Mouse (Mus musculus) limb, embryonic 11.5 days (tissue): ENCODE measurements at regions not wholly inside any gene's neighbourhood (a gene's known extent, or its start where the extent isn't known, plus 50 kb on each side); places are given as distances from the start of the nearest gene placed in this dataset.

Experiments used
- ATAC-seq: fragments of 200-750 bp; cut with Nextera tagmentation; 2 replicates; pipeline ENCODE4 v1.8.0; 2017; ENCODE audit warnings: low read depth; ENCODE audit not compliant: insufficient number of reproducible peaks, low FRiP score, low TSS enrichment
- DNase-seq: peaks from one replicate; pipeline ENCODE4 v3.0.0-alpha.2; 2015; ENCODE audit warnings: low spot score
- H3K27ac ChIP-seq: fragments of 300-500 bp; sonication (generic); replicated peaks from 2 replicates; pipeline ENCODE4 v1.5.1; 2014; ENCODE audit warnings: low read depth, mild to moderate bottlenecking, low read length
- H3K27me3 ChIP-seq: fragments of 300-500 bp; sonication (generic); 2 replicates; pipeline ENCODE4 v1.6.1; 2014; ENCODE audit warnings: mild to moderate bottlenecking, low read length, mixed read lengths; ENCODE audit not compliant: control insufficient read depth, insufficient read depth
- H3K36me3 ChIP-seq: fragments of 300-500 bp; sonication (generic); 2 replicates; pipeline ENCODE4 v1.6.1; 2014; ENCODE audit warnings: mild to moderate bottlenecking, low read length, moderate library complexity, mixed read lengths; ENCODE audit not compliant: control insufficient read depth, insufficient read depth
- H3K4me1 ChIP-seq: fragments of 300-500 bp; sonication (generic); 2 replicates; pipeline ENCODE4 v1.6.1; 2014; ENCODE audit warnings: low read length, mixed read lengths; ENCODE audit not compliant: control insufficient read depth, insufficient read depth
- H3K4me2 ChIP-seq: fragments of 300-500 bp; sonication (generic); 2 replicates; pipeline ENCODE4 v1.6.1; 2014; ENCODE audit warnings: low read depth, mild to moderate bottlenecking, moderate library complexity; ENCODE audit not compliant: severe bottlenecking
- H3K4me3 ChIP-seq: fragments of 300-500 bp; sonication (generic); 2 replicates; pipeline ENCODE4 v1.5.1; 2014; ENCODE audit warnings: low read depth, low read length
- H3K9ac ChIP-seq: fragments of 300-500 bp; sonication (generic); 2 replicates; pipeline ENCODE4 v1.6.1; 2014; ENCODE audit warnings: mild to moderate bottlenecking, low read length
- H3K9me3 ChIP-seq: fragments of 300-500 bp; sonication (generic); 2 replicates; pipeline ENCODE4 v1.6.1; 2016; ENCODE audit warnings: low read length; ENCODE audit not compliant: control insufficient read depth
- WGBS: fragments of 180-500 bp; shearing (Covaris S2); extraction: QIAGEN DNeasy Blood & Tissue Kit; methylation state at CpG from one replicate; pipeline ENCODE4 v1.1.7; 2014; 5-methylcytosine and 5-hydroxymethylcytosine counted together

GRCm38 (mm10) chr17:68084446-68084845 is 80.5 kb upstream of the Arhgap28 start:
- DNase-seq (peak; percentile 3), ATAC-seq (no peak)
- no peak overlapping the region for H3K4me3 ChIP-seq
- no peak overlapping the region for H3K9ac ChIP-seq
- no peaks in the 10 kb centered on the region for H3K9me3 ChIP-seq
- WGBS, result 96% methylated on average over 2 of the region's 2 CpGs
- H3K36me3 ChIP-seq, result no peaks in the 10 kb centered on the region
- no peaks in the 10 kb centered on the region for H3K4me1 ChIP-seq
- H3K27me3 ChIP-seq, result no peaks in the 10 kb centered on the region
- H3K4me2 ChIP-seq, result no peak overlapping the region
- H3K27ac ChIP-seq, result no peak overlapping the region

GRCm38 (mm10) chr17:68087149-68087548 is 83.2 kb upstream of the Arhgap28 start:
- Histone ChIP-seq H3K4me1 (no peaks in the 10 kb centered on the region), H3K27ac (no peak overlapping the region), H3K4me2 (no peak overlapping the region), H3K9me3 (no peaks in the 10 kb centered on the region), H3K27me3 (no peaks in the 10 kb centered on the region), H3K4me3 (no peak overlapping the region), H3K36me3 (no peaks in the 10 kb centered on the region), H3K9ac (no peak overlapping the region)
- WGBS, result 70% methylated on average over 1 of the region's 1 CpGs
- DNase-seq (peak; percentile 9), ATAC-seq (no peak)

- ATAC-seq, result no peak
- H3K4me2 ChIP-seq, result no peak overlapping the region
Observed at GRCm38 (mm10) chr17:68089179-68089578, 85.3 kb upstream of the Arhgap28 start.

GRCm38 (mm10) chr17:68089830-68090229 is 85.9 kb upstream of the Arhgap28 start:
- no peak overlapping the region for H3K27ac ChIP-seq
- H3K4me2 ChIP-seq, result no peak overlapping the region
- ATAC-seq (no peak), DNase-seq (peak; percentile 2)
- no peak overlapping the region for H3K9ac ChIP-seq
- no peak overlapping the region for H3K4me3 ChIP-seq
- H3K9me3 ChIP-seq, result no peaks in the 10 kb centered on the region
- H3K4me1 ChIP-seq, result no peaks in the 10 kb centered on the region
- no peaks in the 10 kb centered on the region for H3K27me3 ChIP-seq
- 98% methylated on average over 1 of the region's 1 CpGs for WGBS
- H3K36me3 ChIP-seq, result no peaks in the 10 kb centered on the region

More at GRCm38 (mm10) chr17:68089179-68089578, 85.3 kb upstream of the Arhgap28 start:
- 88% methylated on average over 1 of the region's 1 CpGs for WGBS
- no peaks in the 10 kb centered on the region for H3K36me3 ChIP-seq
- H3K4me1 ChIP-seq, result no peaks in the 10 kb centered on the region
- DNase-seq, result no peak
- no peak overlapping the region for H3K27ac ChIP-seq
- no peaks in the 10 kb centered on the region for H3K27me3 ChIP-seq
- H3K9me3 ChIP-seq, result no peaks in the 10 kb centered on the region
- no peak overlapping the region for H3K4me3 ChIP-seq
- H3K9ac ChIP-seq, result no peak overlapping the region

- Histone ChIP-seq H3K4me2 (no peak overlapping the region), H3K27ac (no peak overlapping the region), H3K4me3 (no peak overlapping the region), H3K27me3 (no peaks in the 10 kb centered on the region), H3K9me3 (no peaks in the 10 kb centered on the region), H3K4me1 (no peaks in the 10 kb centered on the region), H3K36me3 (no peaks in the 10 kb centered on the region), H3K9ac (no peak overlapping the region)
- no peak for DNase-seq
- ATAC-seq, result no peak
- 64% methylated on average over 2 of the region's 2 CpGs for WGBS
Observed at GRCm38 (mm10) chr17:68096982-68097381, 93.1 kb upstream of the Arhgap28 start.

GRCm38 (mm10) chr17:68097436-68097835 is 93.5 kb upstream of the Arhgap28 start:
- Histone ChIP-seq H3K4me2 (no peak overlapping the region), H3K36me3 (no peaks in the 10 kb centered on the region), H3K27me3 (no peaks in the 10 kb centered on the region), H3K9me3 (no peaks in the 10 kb centered on the region), H3K4me1 (no peaks in the 10 kb centered on the region), H3K27ac (no peak overlapping the region), H3K9ac (no peak overlapping the region), H3K4me3 (no peak overlapping the region)
- DNase-seq (no peak), ATAC-seq (no peak)
- 86% methylated on average over 6 of the region's 6 CpGs for WGBS

- Histone ChIP-seq H3K4me2 (no peak overlapping the region), H3K27ac (no peak overlapping the region), H3K9ac (no peak overlapping the region), H3K4me1 (no peaks in the 10 kb centered on the region), H3K27me3 (no peaks in the 10 kb centered on the region), H3K36me3 (no peaks in the 10 kb centered on the region), H3K4me3 (no peak overlapping the region), H3K9me3 (no peaks in the 10 kb centered on the region)
- ATAC-seq (no peak), DNase-seq (no peak)
- 76% methylated on average over 2 of the region's 2 CpGs for WGBS
Observed at GRCm38 (mm10) chr17:68100093-68100492, 96.2 kb upstream of the Arhgap28 start.

GRCm38 (mm10) chr17:68103346-68103745 is 99.4 kb upstream of the Arhgap28 start:
- ATAC-seq (no peak), DNase-seq (no peak)
- Histone ChIP-seq H3K36me3 (no peaks in the 10 kb centered on the region), H3K27ac (no peak overlapping the region), H3K4me2 (no peak overlapping the region), H3K9ac (no peak overlapping the region), H3K27me3 (no peaks in the 10 kb centered on the region), H3K4me1 (no peaks in the 10 kb centered on the region), H3K4me3 (no peak overlapping the region), H3K9me3 (no peaks in the 10 kb centered on the region)
- WGBS, result 88% methylated on average over 6 of the region's 6 CpGs

GRCm38 (mm10) chr17:68106366-68106765 is 102.4 kb upstream of the Arhgap28 start:
- DNase-seq, result peak; percentile 19
- ATAC-seq, result no peak
- Histone ChIP-seq H3K4me3 (no peak overlapping the region), H3K9ac (no peak overlapping the region), H3K27me3 (no peaks in the 10 kb centered on the region), H3K9me3 (no peaks in the 10 kb centered on the region), H3K36me3 (no peaks in the 10 kb centered on the region), H3K4me2 (no peak overlapping the region), H3K27ac (no peak overlapping the region), H3K4me1 (no peaks in the 10 kb centered on the region)
- 76% methylated on average over 8 of the region's 8 CpGs for WGBS
